Mouse (Mus musculus): ENCODE measurements around the gene Lasp1. TPM values are rescaled to one million over a fixed set of nuclear protein-coding genes. Genes with fewer than 3 reads are reported as not detected.
"Not testable (repeated sequence)": the region's sequence is repeated elsewhere in the genome, so short reads cannot be mapped to it uniquely, and the experiment has no call there.

Lasp1 gene
- polyA plus RNA-seq, 1 experiment: 397 TPM

DNA sequence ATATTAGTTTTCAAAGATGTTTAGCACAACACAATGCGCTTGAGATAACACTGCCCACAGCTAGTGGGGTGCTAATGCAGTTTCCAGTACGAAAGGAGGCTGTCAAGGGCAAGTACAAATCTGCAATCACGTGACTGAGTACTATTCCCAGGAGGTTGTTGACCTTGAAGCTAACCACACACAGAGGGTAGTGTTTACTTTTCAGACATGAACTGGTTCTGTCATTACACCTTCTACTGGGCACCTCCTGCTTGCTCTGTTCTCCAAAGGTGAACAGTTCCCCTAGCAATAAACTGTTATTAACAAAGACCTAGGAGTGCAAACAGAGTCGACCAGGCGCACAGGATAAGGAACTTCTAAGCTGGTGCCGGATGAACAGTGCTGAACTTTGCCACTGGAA lies 51.6 kb downstream of the Lasp1 start:
- Histone ChIP-seq H3K27me3 (ENCODE audit: control insufficient read depth, insufficient read depth, low read length) (no peaks in the 10 kb centered on the region), H3K4me3 (ENCODE audit: low read depth, low read length) (no peak overlapping the region), H3K4me1 (ENCODE audit: control insufficient read depth, insufficient read depth, insufficient read length, low read length) (no peaks in the 10 kb centered on the region), H3K36me3 (ENCODE audit: control insufficient read depth, insufficient read depth, low read length) (no peaks in the 10 kb centered on the region), H3K27ac (ENCODE audit: insufficient read depth, low read depth, low read length) (peak overlapping the region; percentile 31; the same call in 1 of the 2 replicates)
- TF ChIP-seq POLR2A (IDR thresholded peaks at IDR 0.05; ENCODE audit: low read depth, low read length): no peak
- no peak for TF ChIP-seq CTCF (IDR thresholded peaks at IDR 0.05; ENCODE audit: extremely low read depth, insufficient read length, insufficient replicate concordance, low read depth, low read length)
- WGBS: 15% methylated on average over 6 of the region's 6 CpGs

DNA sequence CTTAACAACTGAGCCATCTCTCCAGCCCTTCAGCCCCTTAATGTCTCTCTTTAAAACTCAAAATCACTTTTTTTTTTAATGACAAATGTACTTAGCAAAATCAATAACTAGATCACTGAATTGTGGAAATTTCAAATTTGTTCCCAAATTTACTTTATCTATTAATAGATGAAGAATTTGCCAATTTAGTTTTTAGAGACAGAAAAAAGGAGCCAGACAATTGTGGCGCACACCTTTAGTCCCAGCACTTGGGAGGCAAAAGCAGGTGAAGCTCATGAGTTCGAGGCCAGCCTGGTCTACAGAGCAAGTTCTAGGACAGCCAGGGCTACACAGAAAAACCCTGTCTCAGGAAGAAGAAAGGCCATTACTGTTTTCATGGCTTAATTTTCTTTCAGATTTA lies 52.8 kb downstream of the Lasp1 start:
- Histone ChIP-seq H3K27ac (ENCODE audit: insufficient read depth, low read depth, low read length) (no peak overlapping the region), H3K27me3 (ENCODE audit: control insufficient read depth, insufficient read depth, low read length) (no peaks in the 10 kb centered on the region), H3K4me1 (ENCODE audit: control insufficient read depth, insufficient read depth, insufficient read length, low read length) (no peaks in the 10 kb centered on the region), H3K4me3 (ENCODE audit: low read depth, low read length) (no peak overlapping the region), H3K36me3 (ENCODE audit: control insufficient read depth, insufficient read depth, low read length) (no peaks in the 10 kb centered on the region)
- TF ChIP-seq POLR2A (IDR thresholded peaks at IDR 0.05; ENCODE audit: low read depth, low read length) (no peak), CTCF (IDR thresholded peaks at IDR 0.05; ENCODE audit: extremely low read depth, insufficient read length, insufficient replicate concordance, low read depth, low read length) (no peak)
- WGBS: 97% methylated on average over 2 of the region's 2 CpGs

DNA sequence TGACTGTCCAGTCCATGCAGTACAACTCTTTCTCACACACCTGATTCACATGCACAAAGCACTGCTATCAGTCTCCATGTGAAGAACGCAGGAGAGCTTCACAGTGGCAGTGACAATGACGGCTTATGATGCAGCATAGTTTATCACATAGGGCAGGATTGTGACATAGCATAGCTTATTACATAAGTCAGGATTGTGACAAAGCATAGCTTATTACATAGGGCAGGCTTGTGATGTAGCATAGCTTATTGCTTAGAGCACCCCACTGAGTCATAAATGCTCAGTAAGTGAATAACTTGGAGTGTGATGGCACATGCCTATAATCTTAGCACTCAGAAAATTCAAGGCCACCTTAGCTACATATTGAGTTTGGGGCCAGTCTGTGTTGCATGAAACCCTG lies 56.7 kb downstream of the Lasp1 start:
- Histone ChIP-seq H3K4me3 (ENCODE audit: low read depth, low read length) (no peak overlapping the region), H3K4me1 (ENCODE audit: control insufficient read depth, insufficient read depth, insufficient read length, low read length) (peaks cover 4% of the 10 kb centered on the region; the same call in 1 of the 2 replicates), H3K27ac (ENCODE audit: insufficient read depth, low read depth, low read length) (no peak overlapping the region), H3K36me3 (ENCODE audit: control insufficient read depth, insufficient read depth, low read length) (no peaks in the 10 kb centered on the region), H3K27me3 (ENCODE audit: control insufficient read depth, insufficient read depth, low read length) (no peaks in the 10 kb centered on the region)
- no peak for TF ChIP-seq POLR2A (IDR thresholded peaks at IDR 0.05; ENCODE audit: low read depth, low read length)
- TF ChIP-seq CTCF (IDR thresholded peaks at IDR 0.05; ENCODE audit: extremely low read depth, insufficient read length, insufficient replicate concordance, low read depth, low read length): no peak
- 84% methylated on average over 2 of the region's 2 CpGs for WGBS

DNA sequence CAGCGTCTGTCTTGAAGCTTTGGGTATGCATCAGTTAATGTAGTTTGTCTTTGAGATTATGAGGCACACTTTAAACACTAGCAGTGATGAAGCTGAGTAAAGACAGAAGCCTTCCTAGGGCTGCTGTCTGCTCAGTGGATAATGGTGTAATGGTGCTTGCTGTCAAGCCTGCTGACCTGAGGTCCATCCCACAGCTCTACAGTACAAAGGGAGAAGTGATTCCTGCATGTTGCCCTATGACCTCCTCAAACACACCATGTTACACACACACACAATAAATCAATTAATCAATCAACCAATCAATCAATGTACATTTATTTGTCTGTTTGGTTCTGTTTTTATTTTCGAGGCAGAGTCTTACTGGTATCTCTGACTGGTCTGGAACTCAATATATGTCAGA lies 63.3 kb downstream of the Lasp1 start:
- Histone ChIP-seq H3K4me3 (ENCODE audit: low read depth, low read length) (no peak overlapping the region), H3K27me3 (ENCODE audit: control insufficient read depth, insufficient read depth, low read length) (no peaks in the 10 kb centered on the region), H3K36me3 (ENCODE audit: control insufficient read depth, insufficient read depth, low read length) (no peaks in the 10 kb centered on the region), H3K4me1 (ENCODE audit: control insufficient read depth, insufficient read depth, insufficient read length, low read length) (peaks cover 4% of the 10 kb centered on the region; the same call in 1 of the 2 replicates), H3K27ac (ENCODE audit: insufficient read depth, low read depth, low read length) (no peak overlapping the region)
- WGBS: 67% methylated on average over 2 of the region's 2 CpGs
- TF ChIP-seq CTCF (IDR thresholded peaks at IDR 0.05; ENCODE audit: extremely low read depth, insufficient read length, insufficient replicate concordance, low read depth, low read length) (no peak), POLR2A (IDR thresholded peaks at IDR 0.05; ENCODE audit: low read depth, low read length) (no peak)

DNA sequence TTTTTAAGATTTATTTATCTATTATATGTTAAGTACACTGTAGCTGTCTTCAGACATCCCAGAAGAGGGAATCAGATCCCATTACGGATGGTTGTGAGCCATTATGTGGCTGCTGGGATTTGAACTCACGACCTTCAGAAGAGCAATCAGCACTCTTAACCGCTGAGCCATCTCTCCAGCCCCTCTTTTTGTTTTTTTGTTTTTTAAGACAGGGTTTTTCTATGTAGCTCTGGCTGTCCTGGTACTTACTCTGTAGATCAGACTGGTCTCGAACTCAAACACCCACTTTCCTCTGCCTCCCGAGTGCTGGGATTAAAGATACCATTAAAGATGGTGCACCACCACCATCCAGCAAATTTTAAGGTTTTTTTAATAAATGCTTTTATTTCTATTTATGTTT lies 66.6 kb downstream of the Lasp1 start:
- H3K27ac ChIP-seq (ENCODE audit: insufficient read depth, low read depth, low read length): no peak overlapping the region
- TF ChIP-seq POLR2A (IDR thresholded peaks at IDR 0.05; ENCODE audit: low read depth, low read length) (no peak), CTCF (IDR thresholded peaks at IDR 0.05; ENCODE audit: extremely low read depth, insufficient read length, insufficient replicate concordance, low read depth, low read length) (no peak)
- 94% methylated on average over 5 of the region's 5 CpGs for WGBS

DNA sequence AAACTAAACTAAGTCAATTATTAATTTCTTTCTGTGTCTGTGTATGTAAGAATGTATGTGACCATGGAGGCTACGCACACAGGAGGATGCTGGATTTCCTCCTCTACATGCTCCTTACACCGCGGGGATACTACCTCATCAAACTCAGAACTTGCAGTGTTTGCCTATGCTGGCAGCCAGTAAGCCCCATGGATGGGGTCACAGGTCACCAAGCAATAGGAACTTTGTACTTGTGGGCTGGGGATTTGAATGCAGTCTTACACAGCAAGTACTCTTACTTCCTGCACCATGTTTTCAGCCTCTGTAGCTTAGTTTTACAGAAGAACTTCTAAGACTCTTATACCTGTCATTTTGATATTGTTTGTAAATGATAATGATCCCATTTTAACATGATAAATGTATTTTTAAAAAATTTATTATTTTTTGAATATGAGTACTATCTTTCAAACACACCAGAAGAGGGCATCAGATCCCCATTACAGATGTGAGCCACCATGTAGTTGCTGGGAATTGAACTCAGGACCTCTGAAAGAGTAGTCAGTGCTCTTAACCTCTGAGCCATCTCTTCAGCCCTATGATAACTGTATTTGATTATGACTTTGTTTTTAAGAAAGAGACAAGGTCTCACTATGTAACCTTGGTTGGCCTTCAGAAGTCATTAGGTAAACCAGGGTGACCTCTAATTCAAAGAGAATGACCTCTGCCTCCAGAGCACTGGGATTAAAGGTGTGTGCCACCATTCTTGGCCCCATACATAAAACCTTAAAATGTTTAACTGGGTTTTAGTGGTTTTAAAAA lies 67.5 kb downstream of the Lasp1 start:
- Histone ChIP-seq H3K27me3 (ENCODE audit: control insufficient read depth, insufficient read depth, low read length) (no peaks in the 10 kb centered on the region), H3K4me3 (ENCODE audit: low read depth, low read length) (no peak overlapping the region), H3K4me1 (ENCODE audit: control insufficient read depth, insufficient read depth, insufficient read length, low read length) (peaks cover 2% of the 10 kb centered on the region; the same call in 1 of the 2 replicates), H3K27ac (ENCODE audit: insufficient read depth, low read depth, low read length) (no peak overlapping the region), H3K36me3 (ENCODE audit: control insufficient read depth, insufficient read depth, low read length) (no peaks in the 10 kb centered on the region)
- TF ChIP-seq CTCF (IDR thresholded peaks at IDR 0.05; ENCODE audit: extremely low read depth, insufficient read length, insufficient replicate concordance, low read depth, low read length): no peak
- TF ChIP-seq POLR2A (IDR thresholded peaks at IDR 0.05; ENCODE audit: low read depth, low read length): no peak
- 44% methylated on average over 3 of the region's 3 CpGs for WGBS

More for the DNA sequence above, 66.6 kb downstream of the Lasp1 start:
- H3K27me3 ChIP-seq (ENCODE audit: control insufficient read depth, insufficient read depth, low read length): no peaks in the 10 kb centered on the region
- no peak overlapping the region for H3K4me3 ChIP-seq (ENCODE audit: low read depth, low read length)
- H3K36me3 ChIP-seq (ENCODE audit: control insufficient read depth, insufficient read depth, low read length): no peaks in the 10 kb centered on the region
- peaks cover 2% of the 10 kb centered on the region; the same call in 1 of the 2 replicates for H3K4me1 ChIP-seq (ENCODE audit: control insufficient read depth, insufficient read depth, insufficient read length, low read length)

DNA sequence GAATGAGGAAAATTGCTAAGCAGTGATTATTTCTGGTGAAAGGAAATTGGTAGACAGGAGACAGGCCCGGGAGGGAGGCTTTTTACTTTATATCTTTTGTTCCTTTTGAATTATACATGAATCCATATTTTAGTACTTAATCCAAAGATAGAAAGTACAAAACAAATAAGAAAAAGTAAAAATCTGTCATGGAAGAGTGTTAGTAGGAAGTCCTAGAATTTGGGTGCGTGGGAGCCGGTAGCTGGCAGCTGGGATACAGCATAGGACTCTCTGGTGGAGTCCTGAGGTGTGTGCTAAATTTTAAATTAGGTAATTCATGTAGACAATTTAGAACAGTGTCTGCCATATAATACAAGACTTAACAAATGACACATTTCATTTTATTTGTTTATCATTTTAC lies 68.8 kb downstream of the Lasp1 start:
- Histone ChIP-seq H3K4me3 (ENCODE audit: low read depth, low read length) (no peak overlapping the region), H3K27ac (ENCODE audit: insufficient read depth, low read depth, low read length) (no peak overlapping the region), H3K4me1 (ENCODE audit: control insufficient read depth, insufficient read depth, insufficient read length, low read length) (peaks cover 2% of the 10 kb centered on the region; the same call in 1 of the 2 replicates), H3K36me3 (ENCODE audit: control insufficient read depth, insufficient read depth, low read length) (no peaks in the 10 kb centered on the region), H3K27me3 (ENCODE audit: control insufficient read depth, insufficient read depth, low read length) (no peaks in the 10 kb centered on the region)
- TF ChIP-seq CTCF (IDR thresholded peaks at IDR 0.05; ENCODE audit: extremely low read depth, insufficient read length, insufficient replicate concordance, low read depth, low read length): no peak
- TF ChIP-seq POLR2A (IDR thresholded peaks at IDR 0.05; ENCODE audit: low read depth, low read length): no peak
- 95% methylated on average over 3 of the region's 3 CpGs for WGBS

DNA sequence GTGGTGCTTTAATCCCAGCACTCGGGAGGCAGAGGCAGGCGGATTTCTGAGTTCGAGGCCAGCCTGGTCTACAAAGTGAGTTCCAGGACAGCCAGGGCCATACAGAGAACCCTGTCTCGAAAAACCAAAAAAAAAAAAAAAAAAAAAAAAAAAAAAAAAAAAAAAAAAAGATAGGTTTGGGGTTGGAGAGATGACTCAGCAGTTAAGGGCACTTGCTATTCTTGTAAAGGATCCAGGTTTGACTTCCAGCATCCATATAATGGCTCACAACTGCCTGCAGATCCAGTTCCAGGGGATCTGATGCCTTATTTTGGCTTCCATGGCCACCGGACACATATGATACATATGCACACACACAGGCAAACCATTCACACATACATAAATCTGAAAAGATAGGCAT lies 73.6 kb downstream of the Lasp1 start:
- H3K4me3 ChIP-seq (ENCODE audit: low read depth, low read length): not testable (repeated sequence)
- WGBS: 87% methylated on average over 5 of the region's 5 CpGs

More for the DNA sequence above, 73.6 kb downstream of the Lasp1 start:
- H3K36me3 ChIP-seq (ENCODE audit: control insufficient read depth, insufficient read depth, low read length); H3K27ac ChIP-seq (ENCODE audit: insufficient read depth, low read depth, low read length); H3K27me3 ChIP-seq (ENCODE audit: control insufficient read depth, insufficient read depth, low read length); H3K4me1 ChIP-seq (ENCODE audit: control insufficient read depth, insufficient read depth, insufficient read length, low read length): not testable (repeated sequence)

All from small intestine, adult 2 months (tissue).